Mouse (Mus musculus): Measurements from ENCODE around the gene Klc1.
"Not testable (repeated sequence)": the region's sequence is repeated elsewhere in the genome, so short reads cannot be mapped to it uniquely, and the experiment has no call there.

- not testable (repeated sequence) for TF ChIP-seq CTCF (IDR thresholded peaks at IDR 0.05; ENCODE audit: control insufficient read depth, insufficient read depth, insufficient read length); USF1 (IDR thresholded peaks at IDR 0.05; ENCODE audit: low read depth); MAX (IDR thresholded peaks at IDR 0.05); MYOD1 (IDR thresholded peaks at IDR 0.05; ENCODE audit: control insufficient read depth, insufficient read length, low read depth); CEBPB (IDR thresholded peaks at IDR 0.05; ENCODE audit: low read depth)
Observed at GRCm38 (mm10) chr12:111713880-111714279, 44.8 kb upstream of the Klc1 start.
